Mouse (Mus musculus): ENCODE results near the gene Olfr728.

Gene Olfr728

DNA sequence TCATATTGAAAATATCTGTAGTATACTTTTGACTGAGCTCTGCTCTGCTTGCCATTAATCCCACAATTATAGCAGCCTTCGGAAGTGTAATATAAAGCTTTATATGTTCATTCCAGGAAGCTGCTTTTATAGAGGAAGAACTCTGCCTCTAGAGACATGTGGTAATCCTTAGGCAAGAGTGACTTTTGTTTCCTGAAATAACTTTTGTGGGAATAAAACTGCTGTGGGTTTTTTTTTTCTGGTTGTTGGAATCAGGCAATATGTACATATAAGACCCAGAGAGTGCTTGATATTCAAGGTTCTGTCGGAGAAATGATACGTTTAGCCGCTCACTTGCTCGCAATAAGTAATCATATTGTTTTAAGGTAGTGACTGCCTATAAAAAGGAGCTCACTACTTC is at the start of gene Olfr728:
Olfr728 (minus strand) TSS at position 101 of the 400 bp plus-strand sequence.
- DNase-seq (ENCODE audit: low read depth): no peak

DNA sequence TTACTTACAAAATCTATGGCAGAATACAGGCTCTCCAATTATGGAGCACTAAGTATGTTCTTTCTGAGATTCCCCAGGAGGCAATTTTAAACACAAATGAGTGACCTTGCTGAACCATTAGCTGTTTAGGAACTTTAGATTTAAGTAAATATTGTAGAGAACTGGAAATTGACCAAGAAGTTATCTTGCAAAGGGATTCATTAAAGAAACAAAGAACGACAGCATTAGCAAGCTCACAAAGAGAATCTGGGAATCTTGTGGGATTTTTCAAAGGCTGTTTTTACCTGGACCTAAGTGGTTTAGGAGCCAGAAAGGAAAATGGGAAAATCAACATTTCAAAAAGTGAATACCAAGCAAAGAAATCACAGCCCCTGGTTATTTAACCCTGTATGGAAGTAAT is 45.6 kb upstream of the Olfr728 start, which contains the start of gene Olfr730:
Olfr730 (minus strand) TSS at position 101 of the 400 bp plus-strand sequence.
- no peak for DNase-seq (ENCODE audit: low read depth)

DNA sequence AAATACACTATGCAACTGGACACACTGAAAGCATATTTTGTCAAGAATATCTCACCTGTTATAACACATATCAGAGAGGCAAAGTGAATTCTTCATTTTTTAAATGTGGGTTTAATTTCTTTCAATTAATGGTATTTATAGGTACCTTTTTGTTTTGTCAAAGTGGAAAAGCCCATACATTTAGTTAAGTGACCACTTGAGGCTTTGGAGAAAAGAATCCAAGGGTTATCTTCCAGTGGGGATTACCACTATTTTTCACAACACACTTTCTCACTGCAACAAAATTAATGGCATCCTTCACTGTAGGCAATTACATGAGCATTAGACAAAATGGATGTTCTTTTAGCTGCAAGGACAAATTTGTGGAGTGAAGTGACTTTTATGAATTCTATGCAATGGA is 10.3 kb upstream of the Olfr728 start, which contains the start of gene Olfr729:
Olfr729 (minus strand) TSS at position 101 of the 400 bp plus-strand sequence.
- DNase-seq (ENCODE audit: low read depth): no peak

DNA sequence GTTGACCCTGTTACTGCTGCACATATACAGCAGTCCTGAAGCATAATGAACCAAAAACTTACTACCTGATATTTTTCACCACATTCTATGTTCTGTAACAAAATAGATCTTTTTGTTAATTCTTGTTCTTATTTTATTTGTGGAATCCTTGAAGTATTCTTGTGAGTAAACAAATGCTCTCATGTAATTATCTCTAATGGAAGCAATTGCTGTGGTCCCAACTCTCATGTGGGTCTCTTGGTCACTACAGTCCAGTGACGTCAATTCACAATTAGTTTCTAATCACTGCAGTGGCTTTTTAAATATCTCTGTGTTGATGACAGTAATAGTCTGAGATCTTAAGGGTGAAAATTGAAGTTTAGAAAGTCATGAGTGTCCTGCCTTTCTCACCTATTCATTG is 19.6 kb downstream of the Olfr728 start, which contains the start of gene Olfr727:
Olfr727 (plus strand) TSS at position 301 of the 400 bp plus-strand sequence.
- no peak for DNase-seq (ENCODE audit: low read depth)

DNA sequence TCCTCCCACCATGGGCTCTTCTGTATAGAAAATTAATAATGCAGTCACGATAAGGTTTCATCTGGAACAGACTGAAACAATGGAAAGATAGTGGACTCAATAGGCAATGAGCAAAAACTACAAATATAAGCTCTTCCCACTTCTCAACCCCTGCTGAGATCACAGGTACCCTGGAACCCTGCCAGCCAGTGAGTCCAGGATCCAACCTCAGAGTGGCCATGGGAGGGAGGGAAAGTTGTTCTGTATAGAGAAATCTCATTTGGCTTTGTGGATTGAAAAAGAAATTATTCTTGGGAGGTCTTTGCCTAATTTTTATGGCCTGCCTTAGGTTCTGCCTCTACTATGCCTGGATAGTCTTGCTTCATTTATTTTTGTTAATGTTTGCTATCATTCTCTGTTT is 51.6 kb downstream of the Olfr728 start, which contains the start of gene Olfr726:
Olfr726 (minus strand) TSS at position 101 of the 400 bp plus-strand sequence.
- DNase-seq (ENCODE audit: low read depth): no peak
